ENCODE assay signal across 8 mouse cellular contexts in the genomic region with DNA sequence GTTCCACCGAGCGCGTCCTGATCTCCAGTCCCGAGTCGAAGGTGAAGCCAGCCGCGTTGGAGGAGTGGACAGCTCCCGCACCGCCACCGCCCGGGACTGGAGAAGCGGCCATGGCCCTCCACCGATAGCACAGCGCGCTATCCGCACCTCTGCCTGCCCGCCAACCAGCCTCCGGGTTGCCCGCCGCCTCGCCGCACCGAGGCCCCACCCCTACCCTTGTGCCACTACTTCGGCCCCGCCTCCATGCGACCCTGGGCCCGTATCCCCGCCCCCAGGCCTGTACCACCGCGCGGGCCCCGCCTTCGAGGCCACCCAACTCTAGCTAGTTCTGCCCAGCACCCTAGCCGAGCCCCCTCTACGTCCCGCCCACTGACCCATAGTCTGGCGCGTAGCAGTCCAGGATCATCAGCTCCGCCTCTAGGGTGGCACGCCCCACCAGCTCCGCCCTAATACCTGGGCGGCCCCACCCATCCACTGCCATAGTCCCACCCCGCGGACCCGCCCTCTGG. TPM values are rescaled to one million over a fixed set of nuclear protein-coding genes. Genes with fewer than 3 reads are reported as not detected.
DNase-seq lines count a peak whose midpoint lies in the region; ATAC-seq lines count a peak whose summit lies in the region.

A gene (minus strand): TSS at position 186 of the 509 bp plus-strand sequence.

- H3K9ac ChIP-seq in embryonic facial prominence, embryonic 11.5 days (replicated peaks; ENCODE audit: low read length), result peak within 1 kb of the TSS; percentile 79
- H3K9ac ChIP-seq in midbrain, embryonic 11.5 days (ENCODE audit: low read length), result peak within 1 kb of the TSS; percentile 92

- peak; percentile 96 for DNase-seq in 3134 (ENCODE audit: extremely low read depth, insufficient read length, low spot score)
- peak; percentile 95 for DNase-seq in adrenal gland, postnatal 25 days
- DNase-seq in embryonic facial prominence, embryonic 11.5 days (ENCODE audit: low spot score), result peak; percentile 89
- peak; percentile 99 for DNase-seq in heart, adult 11 months
- peak; percentile 98 for DNase-seq in kidney, adult 11 months
- DNase-seq in left cerebral cortex, postnatal 4 days, result peak; percentile 93
- DNase-seq in midbrain, embryonic 11.5 days (ENCODE audit: low spot score, missing footprints), result peak; percentile 96
- peak; percentile 70 for DNase-seq in skeletal muscle tissue, adult 2 months (ENCODE audit: low read depth, low spot score)

- H3K4me1 ChIP-seq in embryonic facial prominence, embryonic 11.5 days (ENCODE audit: control insufficient read depth, insufficient read depth, low read length), result no peaks in the 10 kb centered on the region
- peaks cover 11% of the 10 kb centered on the region for H3K4me1 ChIP-seq in midbrain, embryonic 11.5 days (ENCODE audit: control insufficient read depth, insufficient read depth, low read length)

- H3K27ac ChIP-seq in embryonic facial prominence, embryonic 11.5 days (replicated peaks; ENCODE audit: low read depth, low read length), result peak within 1 kb of the TSS; percentile 70
- peak within 1 kb of the TSS; percentile 32; the same call in 1 of the 2 replicates for H3K27ac ChIP-seq in midbrain, embryonic 11.5 days (ENCODE audit: low read depth, low read length)

- H3K4me2 ChIP-seq in embryonic facial prominence, embryonic 11.5 days (ENCODE audit: low read depth, low read length), result peak within 1 kb of the TSS; percentile 90
- peak within 1 kb of the TSS; percentile 88 for H3K4me2 ChIP-seq in midbrain, embryonic 11.5 days

- H3K9me3 ChIP-seq in embryonic facial prominence, embryonic 11.5 days (replicated peaks; ENCODE audit: control insufficient read depth, low read length), result no peaks in the 10 kb centered on the region
- H3K9me3 ChIP-seq in midbrain, embryonic 11.5 days (ENCODE audit: control insufficient read depth, low read length), result no peaks in the 10 kb centered on the region

- 0% methylated on average over 40 of the region's 45 CpGs for WGBS in embryonic facial prominence, embryonic 11.5 days
- WGBS in midbrain, embryonic 11.5 days, result under 1% methylated on average over 45 of the region's 45 CpGs

- peak within 1 kb of the TSS; percentile 86 for H3K4me3 ChIP-seq in embryonic facial prominence, embryonic 11.5 days (ENCODE audit: low read depth, low read length)
- H3K4me3 ChIP-seq in midbrain, embryonic 11.5 days (ENCODE audit: low read depth, low read length), result peak within 1 kb of the TSS; percentile 81

- no peaks in the 10 kb centered on the region for H3K36me3 ChIP-seq in embryonic facial prominence, embryonic 11.5 days (replicated peaks; ENCODE audit: control insufficient read depth, insufficient read depth, low read depth, low read length)
- no peaks in the 10 kb centered on the region for H3K36me3 ChIP-seq in midbrain, embryonic 11.5 days (ENCODE audit: control insufficient read depth, insufficient read depth, low read length)

- H3K27me3 ChIP-seq in embryonic facial prominence, embryonic 11.5 days (ENCODE audit: control insufficient read depth, insufficient read depth, low read length), result no peaks in the 10 kb centered on the region
- no peaks in the 10 kb centered on the region for H3K27me3 ChIP-seq in midbrain, embryonic 11.5 days (ENCODE audit: control insufficient read depth, insufficient read depth, low read length)

- peak; percentile 96 for ATAC-seq in embryonic facial prominence, embryonic 11.5 days (replicated peaks; ENCODE audit: insufficient number of reproducible peaks, low FRiP score, low TSS enrichment, low read depth)
- peak; percentile 97 for ATAC-seq in midbrain, embryonic 11.5 days (ENCODE audit: low FRiP score)

- intact Hi-C loops in left cerebral cortex, postnatal 4 days (cut with DNase I), result no loop called here

RNA-seq across cellular contexts. Expression of the gene that starts here (rescaled TPM):
- total RNA-seq in adrenal gland, postnatal 25 days (2021), result 21.9 and 26.6 TPM in 2 replicates
- polyA plus RNA-seq in embryonic facial prominence, embryonic 11.5 days (2014; fragmentation: Nextera tagmentation; extraction: Ambion mirVana), result 34.2 and 36.0 TPM in 2 replicates
- total RNA-seq in left cerebral cortex, postnatal 4 days (2021), result 10 to 100 TPM; 18.5 to 20.4 TPM
- 26.1 and 28.8 TPM in 2 replicates for polyA plus RNA-seq in midbrain, embryonic 11.5 days (2014; fragmentation: Nextera tagmentation; extraction: Ambion mirVana)

Comparison
In these comparisons a context has a peak if more than half of its experiments do, and no peak if none do; other contexts are left out.
1. Peak in every context shown above with its lines: DNase-seq, ATAC-seq, H3K4me3 ChIP-seq and H3K27ac ChIP-seq.